Mouse (Mus musculus) erythroblast, embryonic 14.5 days (primary cell): Measurements from ENCODE around the gene Btrc. TPM values are rescaled to one million over a fixed set of nuclear protein-coding genes. Genes with fewer than 3 reads are reported as not detected.

Source experiments
- H3K27me3 ChIP-seq: 2 replicates; pipeline ENCODE4 v1.6.1; 2012; ENCODE audit warnings: inconsistent platforms; ENCODE audit not compliant: control insufficient read depth
- H3K36me3 ChIP-seq: 2 replicates; pipeline ENCODE4 v1.6.1; 2012; ENCODE audit warnings: mild to moderate bottlenecking, inconsistent platforms; ENCODE audit not compliant: control insufficient read depth
- H3K4me1 ChIP-seq: 2 replicates; pipeline ENCODE4 v1.6.1; 2012; ENCODE audit warnings: inconsistent platforms; ENCODE audit not compliant: control insufficient read depth
- H3K4me3 ChIP-seq: replicated peaks from 2 replicates; pipeline ENCODE3; 2012; ENCODE audit warnings: moderate library complexity, mild to moderate bottlenecking, inconsistent platforms
- H3K9me3 ChIP-seq: 2 replicates; pipeline ENCODE4 v1.6.1; 2012; ENCODE audit warnings: low read length, inconsistent platforms, mixed read lengths; ENCODE audit not compliant: control insufficient read depth
- GATA1 ChIP-seq: IDR thresholded peaks from 2 replicates; pipeline ENCODE4 v1.6.1; 2012; ENCODE audit warnings: low read length, inconsistent platforms, mixed read lengths
- TAL1 ChIP-seq: IDR thresholded peaks from 3 replicates; pipeline ENCODE4 v1.6.1; 2012; ENCODE audit warnings: low read length, inconsistent platforms, mixed read lengths
- polyA plus RNA-seq: library from polyadenylated mRNA; stranded (reverse); fragments of >175 nt; gene quantifications from 2 replicates; pipeline ENCODE4 v1.2.3, GENCODE M21; 2012

The Btrc gene
- polyA plus RNA-seq, 1 experiment = 6.4 TPM

GRCm38 (mm10) chr19:45507531-45507930 is 144.0 kb downstream of the Btrc start:
- H3K4me3 ChIP-seq = no peak overlapping the region
- H3K36me3 ChIP-seq = peaks cover 97% of the 10 kb centered on the region
- TF ChIP-seq GATA1 (no peak), TAL1 (no peak)
- peaks cover 14% of the 10 kb centered on the region for H3K4me1 ChIP-seq
- no peaks in the 10 kb centered on the region for H3K9me3 ChIP-seq
- H3K27me3 ChIP-seq = no peaks in the 10 kb centered on the region

GRCm38 (mm10) chr19:45510680-45511079 is 147.1 kb downstream of the Btrc start:
- no peaks in the 10 kb centered on the region for H3K9me3 ChIP-seq
- peaks cover 8% of the 10 kb centered on the region for H3K4me1 ChIP-seq
- TF ChIP-seq GATA1 (no peak), TAL1 (no peak)
- peaks cover 99% of the 10 kb centered on the region for H3K36me3 ChIP-seq
- no peak overlapping the region for H3K4me3 ChIP-seq
- no peaks in the 10 kb centered on the region for H3K27me3 ChIP-seq

GRCm38 (mm10) chr19:45511406-45511805 is 147.9 kb downstream of the Btrc start:
- H3K9me3 ChIP-seq = no peaks in the 10 kb centered on the region
- no peak for TF ChIP-seq TAL1
- TF ChIP-seq GATA1 = no peak
- peaks cover 8% of the 10 kb centered on the region for H3K4me1 ChIP-seq
- H3K27me3 ChIP-seq = no peaks in the 10 kb centered on the region
- peaks cover 99% of the 10 kb centered on the region for H3K36me3 ChIP-seq
- no peak overlapping the region for H3K4me3 ChIP-seq

- Histone ChIP-seq H3K4me3 (no peak overlapping the region), H3K27me3 (no peaks in the 10 kb centered on the region), H3K36me3 (peaks cover 98% of the 10 kb centered on the region), H3K4me1 (peaks cover 1% of the 10 kb centered on the region; the same call in 1 of the 2 replicates), H3K9me3 (no peaks in the 10 kb centered on the region)
- no peak for TF ChIP-seq GATA1
- no peak for TF ChIP-seq TAL1
Measured at GRCm38 (mm10) chr19:45515341-45515740, 151.8 kb downstream of the Btrc start.

- H3K4me3 ChIP-seq = no peak overlapping the region
- H3K36me3 ChIP-seq = peaks cover 98% of the 10 kb centered on the region
- no peaks in the 10 kb centered on the region for H3K27me3 ChIP-seq
- H3K4me1 ChIP-seq = no peaks in the 10 kb centered on the region
- TF ChIP-seq TAL1 = no peak
- no peak for TF ChIP-seq GATA1
- H3K9me3 ChIP-seq = no peaks in the 10 kb centered on the region
Measured at GRCm38 (mm10) chr19:45516264-45516663, 152.7 kb downstream of the Btrc start.

GRCm38 (mm10) chr19:45527382-45527781 is 163.8 kb downstream of the Btrc start:
- no peak overlapping the region for H3K4me3 ChIP-seq
- H3K36me3 ChIP-seq = peaks cover 87% of the 10 kb centered on the region
- peaks cover 19% of the 10 kb centered on the region for H3K4me1 ChIP-seq
- no peaks in the 10 kb centered on the region for H3K9me3 ChIP-seq
- TF ChIP-seq TAL1 = no peak
- no peak for TF ChIP-seq GATA1
- no peaks in the 10 kb centered on the region for H3K27me3 ChIP-seq

- Histone ChIP-seq H3K27me3 (no peaks in the 10 kb centered on the region), H3K9me3 (no peaks in the 10 kb centered on the region), H3K4me3 (no peak overlapping the region), H3K4me1 (peaks cover 19% of the 10 kb centered on the region), H3K36me3 (peaks cover 82% of the 10 kb centered on the region)
- TF ChIP-seq GATA1 (no peak), TAL1 (no peak)
Measured at GRCm38 (mm10) chr19:45527931-45528534, 164.5 kb downstream of the Btrc start.

GRCm38 (mm10) chr19:45529294-45529693 is 165.8 kb downstream of the Btrc start:
- Histone ChIP-seq H3K36me3 (peaks cover 69% of the 10 kb centered on the region), H3K27me3 (no peaks in the 10 kb centered on the region)

GRCm38 (mm10) chr19:45530200-45530995 is 166.9 kb downstream of the Btrc start:
- Histone ChIP-seq H3K4me1 (peaks cover 19% of the 10 kb centered on the region), H3K9me3 (no peaks in the 10 kb centered on the region), H3K36me3 (peaks cover 58% of the 10 kb centered on the region), H3K27me3 (no peaks in the 10 kb centered on the region), H3K4me3 (no peak overlapping the region)
- TF ChIP-seq GATA1 (no peak), TAL1 (no peak)

More at GRCm38 (mm10) chr19:45529294-45529693, 165.8 kb downstream of the Btrc start:
- Histone ChIP-seq H3K4me1 (peaks cover 19% of the 10 kb centered on the region), H3K9me3 (no peaks in the 10 kb centered on the region), H3K4me3 (no peak overlapping the region)
- no peak for TF ChIP-seq TAL1
- no peak for TF ChIP-seq GATA1
